Mouse (Mus musculus) cortical plate, adult 2 months (tissue): ENCODE data around the gene Pla2g2f.

ENCODE experiments used
- CTCF ChIP-seq: fragments of 200-500 bp; IDR thresholded peaks from 2 replicates; pipeline ENCODE4 v1.5.1; 2011; ENCODE audit warnings: mild to moderate bottlenecking, control low read depth, low read length; ENCODE audit not compliant: insufficient read depth; ENCODE audit errors: extremely low read depth
- POLR2A ChIP-seq: fragments of 200-500 bp; IDR thresholded peaks from 2 replicates; pipeline ENCODE4 v1.6.1; 2011; ENCODE audit warnings: mild to moderate bottlenecking, low read length, control low read depth; ENCODE audit not compliant: insufficient read depth; ENCODE audit errors: extremely low read depth

DNA sequence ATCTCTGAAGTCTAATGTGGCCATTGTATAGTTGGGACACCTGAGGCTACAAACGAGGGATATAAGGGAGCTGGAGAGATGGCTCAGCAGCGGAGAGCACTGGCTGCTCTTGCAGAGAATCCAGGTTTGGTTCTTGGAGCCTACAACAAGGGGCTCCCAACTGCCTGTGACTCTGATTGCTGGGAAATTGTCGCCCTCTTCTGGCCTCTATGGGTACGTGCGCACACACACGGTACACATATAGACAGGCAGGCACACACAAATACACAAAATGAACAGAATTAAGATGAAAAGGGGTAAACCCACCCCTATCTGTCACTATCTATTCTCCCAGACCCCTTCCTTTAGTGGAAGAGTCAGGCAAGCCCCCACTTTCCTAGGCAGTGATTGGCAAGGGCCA is 4.8 kb downstream of the Pla2g2f start:
- TF ChIP-seq POLR2A (no peak), CTCF (no peak)
